Comparison of ENCODE assay signal across 9 mouse cellular contexts in genomic region chr4:138447387-138447786, GRCm38 (mm10). TPM values are rescaled to one million over a fixed set of nuclear protein-coding genes. Genes with fewer than 3 reads are reported as not detected.
DNase-seq lines count a peak whose midpoint lies in the region; ATAC-seq and TF ChIP-seq lines count a peak whose summit lies in the region.
"Had no signal": no experiment of that assay in that cellular context is flagged by ENCODE, and none has a peak within 500 bp of the region (broad histone marks: within the 10 kb centered on the region; RNA-seq: fewer than 3 reads in every experiment).

No protein-coding gene starts in this region.

- peak; percentile 95 for TF ChIP-seq CTCF in lung, adult 2 months (IDR thresholded peaks at IDR 0.05; ENCODE audit: insufficient read depth, low read length)
- peak; percentile 93; the same call in 1 of the 2 replicates for TF ChIP-seq CTCF in testis, adult 2 months (IDR thresholded peaks at IDR 0.05; ENCODE audit: control insufficient read depth, insufficient read depth, insufficient replicate concordance, low read depth, low read length)

- DNase-seq in ES-E14 (ENCODE audit: low read depth, low spot score): no peak
- peak; percentile 89 for DNase-seq in cerebellum, adult 11-12 months
- DNase-seq in heart, postnatal 4 days: peak; percentile 94
- DNase-seq in layer of hippocampus, adult 18-20 months (ENCODE audit: low spot score in 2 of 2): peak; percentile 91 to 97
- peak; percentile 91 for DNase-seq in lung, adult 2 months

- no peaks in the 10 kb centered on the region for H3K9me3 ChIP-seq in ES-E14 (ENCODE audit: control insufficient read depth, insufficient read depth, low read depth, low read length)
- H3K9me3 ChIP-seq in forebrain, embryonic 16.5 days (ENCODE audit: control insufficient read depth, low read length): no peaks in the 10 kb centered on the region
- H3K9me3 ChIP-seq in neural tube, embryonic 15.5 days (replicated peaks): no peaks in the 10 kb centered on the region
- H3K9me3 ChIP-seq: limb, embryonic 12.5 days had no signal

- peak; percentile 92 for ATAC-seq in forebrain, embryonic 16.5 days
- ATAC-seq in neural tube, embryonic 15.5 days (ENCODE audit: low FRiP score): peak; percentile 85

- H3K27ac ChIP-seq in ES-E14 (ENCODE audit: insufficient read depth, low read depth, low read length, poor library complexity, severe bottlenecking): no peak overlapping the region; the same call in 1 of the 2 replicates
- peak overlapping the region; percentile 92 for H3K27ac ChIP-seq in forebrain, embryonic 16.5 days (ENCODE audit: low read length)
- peak overlapping the region; percentile 88 for H3K27ac ChIP-seq in neural tube, embryonic 15.5 days (replicated peaks)
- H3K27ac ChIP-seq in testis, adult 2 months (ENCODE audit: control insufficient read depth, insufficient read depth, low read depth, low read length): no peak overlapping the region
- H3K27ac ChIP-seq: limb, embryonic 12.5 days had no signal

- 0 out of 2 replicates have a peak, but pooled peaks cover 3% of the 10 kb centered on the region for H3K27me3 ChIP-seq in forebrain, embryonic 16.5 days (replicated peaks; ENCODE audit: control insufficient read depth, insufficient read depth, low read length)
- H3K27me3 ChIP-seq in neural tube, embryonic 15.5 days (replicated peaks): no peaks in the 10 kb centered on the region
- no peaks in the 10 kb centered on the region for H3K27me3 ChIP-seq in testis, adult 2 months (ENCODE audit: control insufficient read depth, insufficient read depth, low read length)

- peak overlapping the region; percentile 47 for H3K4me2 ChIP-seq in forebrain, embryonic 16.5 days (ENCODE audit: low read length)
- peak overlapping the region; percentile 34 for H3K4me2 ChIP-seq in neural tube, embryonic 15.5 days
- H3K4me2 ChIP-seq: limb, embryonic 12.5 days had no signal

- no peak for TF ChIP-seq POLR2A in lung, adult 2 months (IDR thresholded peaks at IDR 0.05; ENCODE audit: borderline replicate concordance, extremely low read depth, low read depth, low read length)
- TF ChIP-seq POLR2A in testis, adult 2 months (IDR thresholded peaks at IDR 0.05; ENCODE audit: control insufficient read depth, low read depth, low read length): no peak

- no peak overlapping the region; the same call in 1 of the 2 replicates for H3K9ac ChIP-seq in ES-E14 (ENCODE audit: insufficient read depth, low read depth, low read length, poor library complexity, severe bottlenecking)
- H3K9ac ChIP-seq in forebrain, embryonic 16.5 days (replicated peaks; ENCODE audit: low read depth, low read length): peak overlapping the region; percentile 51
- no peak overlapping the region for H3K9ac ChIP-seq in neural tube, embryonic 15.5 days (replicated peaks)
- H3K9ac ChIP-seq: limb, embryonic 12.5 days had no signal

- H3K4me3 ChIP-seq in ES-E14 (ENCODE audit: insufficient read depth in 1 of 2, low read depth in 1 of 2, low read length in 2 of 2, poor library complexity in 1 of 2, severe bottlenecking in 1 of 2): no peak overlapping the region
- H3K4me3 ChIP-seq in forebrain, embryonic 16.5 days (replicated peaks; ENCODE audit: low read length): no peak overlapping the region; the same call in 1 of the 2 replicates
- H3K4me3 ChIP-seq in lung, adult 2 months (replicated peaks; ENCODE audit: extremely low read depth, low read depth, low read length): no peak overlapping the region
- no peak overlapping the region for H3K4me3 ChIP-seq in neural tube, embryonic 15.5 days (replicated peaks)
- H3K4me3 ChIP-seq in testis, adult 2 months (ENCODE audit: control insufficient read depth, low read depth, low read length): no peak overlapping the region
- H3K4me3 ChIP-seq: limb, embryonic 12.5 days had no signal

- H3K36me3 ChIP-seq in ES-E14 (ENCODE audit: control insufficient read depth, insufficient read depth, low read length, poor library complexity, severe bottlenecking): no peaks in the 10 kb centered on the region
- no peaks in the 10 kb centered on the region for H3K36me3 ChIP-seq in forebrain, embryonic 16.5 days (ENCODE audit: control insufficient read depth, insufficient read depth)
- H3K36me3 ChIP-seq in neural tube, embryonic 15.5 days: no peaks in the 10 kb centered on the region
- H3K36me3 ChIP-seq in testis, adult 2 months (ENCODE audit: control insufficient read depth, insufficient read depth, low read length): no peaks in the 10 kb centered on the region

- WGBS in forebrain, embryonic 16.5 days: 0% methylated on average over 8 of the region's 8 CpGs
- 0% methylated on average over 8 of the region's 8 CpGs for WGBS in lung, adult 2 months
- 0% methylated on average over 8 of the region's 8 CpGs for WGBS in neural tube, embryonic 15.5 days

- H3K4me1 ChIP-seq in ES-E14 (ENCODE audit: control insufficient read depth in 2 of 2, insufficient read depth in 2 of 2, low read length in 2 of 2, poor library complexity in 1 of 2): peaks cover 20 to 56% of the 10 kb centered on the region in 2 experiments
- peaks cover 25% of the 10 kb centered on the region for H3K4me1 ChIP-seq in forebrain, embryonic 16.5 days (replicated peaks; ENCODE audit: control insufficient read depth, insufficient read depth, low read length)
- no peaks in the 10 kb centered on the region for H3K4me1 ChIP-seq in lung, adult 2 months (ENCODE audit: control insufficient read depth, insufficient read depth, low read length)
- peaks cover 28% of the 10 kb centered on the region for H3K4me1 ChIP-seq in neural tube, embryonic 15.5 days
- peaks cover 12% of the 10 kb centered on the region for H3K4me1 ChIP-seq in testis, adult 2 months (ENCODE audit: control insufficient read depth, insufficient read depth, low read length)
- H3K4me1 ChIP-seq: limb, embryonic 12.5 days had no signal

- in situ Hi-C loops in ES-E14 (cut with MboI; ENCODE audit: low sequenced_read_pairs in 2 of 2, unreplicated experiment in 2 of 2): loop anchor here in 1 of 2 experiments (10.0 kb wide), 3 partner anchors 107 to 407 kb away; no protein-coding TSS in a partner anchor

TF ChIP-seq in ES-E14, 5 proteins besides CTCF, POLR2A, EP300 and RAD21:
- TF ChIP-seq ZC3H11A (IDR thresholded peaks at IDR 0.05; ENCODE audit: borderline replicate concordance, low read depth, low read length) (peak; percentile 99), ZNF384 (IDR thresholded peaks at IDR 0.05; ENCODE audit: low read depth, low read length) (no peak)

RNA-seq across cellular contexts. Expression of gene Camk2n1, which starts 6.7 kb away (rescaled TPM):
- total RNA-seq in ES-E14 (2012; rRNA removed): 1.2 and 1.4 TPM in 2 replicates
- polyA plus RNA-seq in forebrain, embryonic 16.5 days (2015; fragmentation: Nextera tagmentation; extraction: Ambion mirVana): 9.8 and 10.2 TPM in 2 replicates
- 1 to 10 TPM; 6.8 to 8.0 TPM for total RNA-seq in heart, postnatal 4 days (2021)
- total RNA-seq in layer of hippocampus, adult 18-20 months (2021): 100 to 1,000 TPM; 405 to 413 TPM
- 21.7 and 26.9 TPM in 2 replicates for polyA plus RNA-seq in lung, adult 2 months (2012; rRNA removed)
- 18.9 and 23.1 TPM in 2 replicates for polyA plus RNA-seq in neural tube, embryonic 15.5 days (2015; fragmentation: Nextera tagmentation; extraction: Ambion mirVana)
- polyA plus RNA-seq in testis, adult 2 months (2012; rRNA removed): 34.4 and 38.9 TPM in 2 replicates

RNA-seq across cellular contexts. Expression of gene Mul1, which starts 12.9 kb away (rescaled TPM):
- 58.4 and 62.3 TPM in 2 replicates for total RNA-seq in ES-E14 (2012; rRNA removed)
- 18.4 and 20.2 TPM in 2 replicates for polyA plus RNA-seq in forebrain, embryonic 16.5 days (2015; fragmentation: Nextera tagmentation; extraction: Ambion mirVana)
- total RNA-seq in heart, postnatal 4 days (2021): 10 to 100 TPM; 55.2 to 62.7 TPM
- 10 to 100 TPM; 67.3 to 68.5 TPM for total RNA-seq in layer of hippocampus, adult 18-20 months (2021)
- 15.2 and 16.5 TPM in 2 replicates for polyA plus RNA-seq in lung, adult 2 months (2012; rRNA removed)
- 20.0 and 21.8 TPM in 2 replicates for polyA plus RNA-seq in neural tube, embryonic 15.5 days (2015; fragmentation: Nextera tagmentation; extraction: Ambion mirVana)
- polyA plus RNA-seq in testis, adult 2 months (2012; rRNA removed): 54.2 and 74.1 TPM in 2 replicates

RNA-seq across cellular contexts. Expression of gene Fam43b, which starts 51.1 kb away (rescaled TPM):
- 0.69 and 0.89 TPM in 2 replicates for total RNA-seq in ES-E14 (2012; rRNA removed)
- polyA plus RNA-seq in forebrain, embryonic 16.5 days (2015; fragmentation: Nextera tagmentation; extraction: Ambion mirVana): 7.7 and 8.4 TPM in 2 replicates
- not detected for total RNA-seq in heart, postnatal 4 days (2021)
- total RNA-seq in layer of hippocampus, adult 18-20 months (2021): 10 to 100 TPM; 31.8 to 34.3 TPM
- not detected in 2 replicates for polyA plus RNA-seq in lung, adult 2 months (2012; rRNA removed)
- 13.9 and 14.3 TPM in 2 replicates for polyA plus RNA-seq in neural tube, embryonic 15.5 days (2015; fragmentation: Nextera tagmentation; extraction: Ambion mirVana)
- not detected in 2 replicates for polyA plus RNA-seq in testis, adult 2 months (2012; rRNA removed)
- polyA plus RNA-seq: limb, embryonic 12.5 days had no signal

Comparison
In these comparisons a context has a peak if more than half of its experiments do, and no peak if none do; other contexts are left out.
1. H3K27ac ChIP-seq: peak in forebrain, embryonic 16.5 days (single experiment) and neural tube, embryonic 15.5 days (single experiment); none in ES-E14 (single experiment) and testis, adult 2 months (single experiment).